Mouse (Mus musculus): Measurements from ENCODE around the gene Znrd1as.

Znrd1as gene

DNA sequence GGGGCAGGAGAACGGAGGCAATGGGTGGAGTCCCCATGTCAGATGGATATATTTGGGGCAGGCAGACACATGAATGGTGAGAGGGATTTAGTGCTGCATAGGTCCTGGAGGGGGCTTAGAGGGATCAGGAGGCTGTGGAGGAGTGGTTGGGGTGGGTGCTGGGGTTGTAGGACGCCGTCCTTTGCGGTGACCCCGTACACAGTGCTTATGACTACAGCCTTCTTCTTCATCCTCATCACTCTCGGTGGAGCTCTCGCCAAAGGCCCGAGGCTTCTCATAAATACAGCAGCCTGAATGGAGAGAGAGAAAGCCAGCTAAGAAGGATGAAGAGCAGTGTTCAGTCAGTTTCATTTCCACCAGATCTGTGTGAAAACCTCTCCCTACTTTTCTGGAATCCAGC lies 9.1 kb upstream of the Znrd1as start:
- no peak for DNase-seq (ENCODE audit: low read depth, low spot score)

DNA sequence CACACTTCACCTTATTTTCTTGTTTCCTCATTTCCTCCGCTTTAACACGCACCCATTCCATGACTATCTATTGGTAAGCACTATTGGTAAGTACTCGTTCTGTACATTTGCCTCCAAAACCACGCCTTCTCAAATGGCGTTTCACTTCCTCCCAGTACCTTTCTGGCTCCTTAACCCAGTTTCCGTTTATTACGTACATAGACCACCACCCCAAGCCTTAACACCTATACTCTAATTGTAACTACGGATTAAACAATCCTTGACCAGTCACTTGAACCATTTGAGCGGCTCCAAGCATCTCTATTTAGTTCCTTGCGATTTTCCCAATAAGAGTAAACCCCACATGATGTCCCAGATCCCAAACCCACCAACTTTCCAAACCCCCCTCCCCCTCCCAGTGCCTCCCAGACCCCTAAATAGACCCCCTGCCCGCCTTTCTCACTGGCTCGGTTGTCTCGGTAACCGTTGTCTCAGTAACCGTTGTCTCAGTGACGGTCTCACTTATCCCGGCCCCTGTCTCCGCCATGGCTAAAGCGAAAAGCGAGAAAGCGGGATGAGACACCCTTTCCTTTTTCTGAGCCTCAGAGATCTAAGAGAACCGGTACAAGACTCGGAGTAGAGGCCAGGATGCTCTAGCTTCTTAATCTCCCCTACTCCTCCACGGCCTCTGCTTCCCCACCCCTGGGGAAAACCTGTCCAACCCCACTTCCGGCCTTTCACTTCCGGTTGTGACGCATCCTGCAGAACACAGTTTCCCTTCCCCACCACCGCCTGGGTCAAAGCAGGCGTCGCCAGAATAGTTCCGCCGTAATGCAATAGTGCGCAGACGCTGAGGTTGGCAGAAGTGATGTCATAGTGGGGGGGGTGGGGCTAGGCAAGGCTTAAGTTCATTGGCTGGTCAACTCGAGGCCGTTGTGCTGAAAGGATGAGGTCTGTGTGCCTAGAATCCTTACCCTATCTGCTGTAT lies 7.1 kb upstream of the Znrd1as start, which contains the start of gene Ppp1r11:
Gene Ppp1r11 (minus strand): TSS at position 761 of the 967 bp plus-strand sequence.
- peak; percentile 99 for DNase-seq (ENCODE audit: low read depth, low spot score)

DNA sequence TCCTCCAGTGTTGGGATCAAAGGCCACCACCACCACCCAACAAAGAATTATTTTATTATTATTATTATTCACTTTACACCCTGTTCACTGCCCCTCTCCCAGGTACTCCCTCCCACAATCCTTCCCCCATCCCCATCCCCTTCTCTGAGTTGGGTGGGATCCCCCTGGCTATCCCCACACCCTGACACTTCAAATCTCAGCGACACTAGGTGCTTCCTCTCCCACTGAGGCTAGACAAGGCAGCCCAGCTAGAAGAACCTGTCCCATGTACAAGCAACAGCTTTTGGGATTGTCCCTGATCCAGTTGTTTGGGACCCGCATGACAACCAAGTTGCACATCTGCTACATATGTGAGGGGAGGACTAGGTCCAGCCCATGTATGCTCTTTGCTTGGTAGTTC lies 5.8 kb upstream of the Znrd1as start:
- no peak for DNase-seq (ENCODE audit: low read depth, low spot score)

DNA sequence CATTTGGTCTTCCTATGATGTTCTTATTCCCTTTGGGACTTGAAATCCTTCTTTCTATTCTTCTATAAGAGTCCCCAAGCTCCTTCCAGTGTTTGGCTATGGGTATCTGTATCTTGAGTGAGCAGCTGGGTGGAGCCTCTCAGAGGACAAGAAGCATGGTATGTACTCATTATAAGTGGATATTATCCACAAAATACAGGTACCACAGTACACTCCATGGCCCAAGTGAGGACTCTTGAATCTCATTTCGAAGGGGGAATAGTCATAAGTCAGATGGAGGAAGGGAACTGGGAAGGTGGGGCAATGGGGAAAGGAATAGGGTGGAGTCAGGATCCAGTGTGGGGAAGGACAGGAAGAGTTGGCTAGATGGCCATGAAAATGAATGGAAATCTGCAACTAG lies 5.3 kb upstream of the Znrd1as start:
- no peak for DNase-seq (ENCODE audit: low read depth, low spot score)

DNA sequence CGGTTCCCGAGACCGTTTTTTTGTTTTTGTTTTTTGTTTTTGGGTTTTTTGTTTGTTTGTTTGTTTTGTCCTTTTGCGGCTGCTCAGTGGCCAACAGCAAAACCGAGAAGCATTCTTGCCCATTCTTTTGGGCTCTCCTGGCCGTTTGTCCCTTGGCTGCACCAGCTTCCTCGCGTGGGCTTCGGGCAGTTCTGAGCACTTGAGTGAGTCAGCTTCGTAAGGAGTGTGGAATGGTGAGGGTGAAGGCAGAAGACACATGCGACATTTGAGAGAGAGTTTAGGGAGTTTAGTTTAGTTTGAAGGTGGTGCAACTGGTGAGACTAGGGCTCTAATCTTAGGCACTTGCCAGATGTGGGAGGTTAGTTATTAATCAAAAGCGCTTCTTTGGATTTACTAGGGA lies 492 bp downstream of the Znrd1as start:
- no peak for DNase-seq (ENCODE audit: low read depth, low spot score)

DNA sequence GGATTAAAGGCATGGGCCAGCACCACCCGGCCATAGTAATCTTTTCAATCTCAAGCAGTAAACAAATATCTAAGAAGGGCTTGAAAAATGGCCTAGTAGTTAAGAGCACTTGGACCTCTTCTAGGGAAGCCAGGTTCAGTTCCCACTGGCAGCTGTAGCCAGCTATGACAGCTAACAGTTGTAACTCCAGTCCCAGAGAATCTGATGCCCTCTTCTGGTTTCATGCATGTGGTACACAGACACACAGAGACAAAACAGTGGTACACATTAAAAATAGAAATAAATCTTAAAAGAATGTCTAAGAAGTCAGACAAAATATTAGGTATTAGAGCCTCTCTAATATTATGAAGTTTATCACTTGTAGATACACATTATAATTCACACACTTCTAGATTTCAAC lies 2.7 kb downstream of the Znrd1as start:
- no peak for DNase-seq (ENCODE audit: low read depth, low spot score)

DNA sequence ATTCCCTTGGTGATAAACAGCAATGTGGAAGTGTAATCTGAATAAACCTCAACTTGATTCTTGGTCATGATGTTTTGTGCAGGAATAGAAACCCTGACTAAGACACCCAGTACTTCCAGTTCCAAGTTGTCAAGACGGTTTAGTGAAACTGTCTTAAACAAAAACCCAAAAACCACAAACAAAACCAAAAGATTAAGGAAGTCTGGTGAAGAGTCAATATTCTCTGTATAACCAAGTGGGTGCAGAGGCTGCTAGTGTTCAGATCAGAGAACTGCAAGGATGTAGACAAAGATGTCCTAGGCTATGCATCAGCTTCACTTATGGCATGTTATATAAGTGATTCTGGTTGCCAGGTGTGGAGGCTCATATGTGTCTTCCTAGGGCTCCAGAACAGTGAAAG lies 8.5 kb downstream of the Znrd1as start:
- peak; percentile 17 for DNase-seq (ENCODE audit: low read depth, low spot score)

DNA sequence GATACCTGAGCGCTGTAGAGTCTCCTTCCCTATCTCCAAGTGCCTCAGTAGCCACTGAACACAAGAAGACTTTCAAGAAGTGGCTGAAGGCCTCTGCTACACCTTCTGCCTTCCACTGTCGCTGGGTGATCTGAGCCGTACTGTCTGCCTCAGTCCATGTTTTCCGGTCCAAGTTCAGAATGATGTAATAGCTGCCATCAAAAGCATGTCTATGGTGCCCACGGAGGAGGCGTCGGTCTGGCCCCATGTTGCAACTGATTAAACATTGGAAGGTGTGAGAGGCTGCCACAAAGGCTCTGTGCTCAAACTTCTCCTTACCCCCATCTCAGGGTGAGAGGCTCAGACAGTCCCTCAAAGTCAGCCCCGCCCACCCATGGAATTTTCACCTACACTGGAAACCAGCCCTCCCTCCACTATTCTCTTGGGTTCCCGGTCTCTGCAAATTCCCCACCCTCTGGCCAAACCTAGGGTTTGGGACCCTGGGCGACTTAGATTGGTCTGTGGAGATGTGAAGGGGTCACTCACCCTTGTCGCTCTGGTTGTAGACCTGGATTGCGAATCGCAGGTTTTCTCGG lies 12.0 kb downstream of the Znrd1as start:
- peak; percentile 85 for DNase-seq (ENCODE audit: low read depth, low spot score)

DNA sequence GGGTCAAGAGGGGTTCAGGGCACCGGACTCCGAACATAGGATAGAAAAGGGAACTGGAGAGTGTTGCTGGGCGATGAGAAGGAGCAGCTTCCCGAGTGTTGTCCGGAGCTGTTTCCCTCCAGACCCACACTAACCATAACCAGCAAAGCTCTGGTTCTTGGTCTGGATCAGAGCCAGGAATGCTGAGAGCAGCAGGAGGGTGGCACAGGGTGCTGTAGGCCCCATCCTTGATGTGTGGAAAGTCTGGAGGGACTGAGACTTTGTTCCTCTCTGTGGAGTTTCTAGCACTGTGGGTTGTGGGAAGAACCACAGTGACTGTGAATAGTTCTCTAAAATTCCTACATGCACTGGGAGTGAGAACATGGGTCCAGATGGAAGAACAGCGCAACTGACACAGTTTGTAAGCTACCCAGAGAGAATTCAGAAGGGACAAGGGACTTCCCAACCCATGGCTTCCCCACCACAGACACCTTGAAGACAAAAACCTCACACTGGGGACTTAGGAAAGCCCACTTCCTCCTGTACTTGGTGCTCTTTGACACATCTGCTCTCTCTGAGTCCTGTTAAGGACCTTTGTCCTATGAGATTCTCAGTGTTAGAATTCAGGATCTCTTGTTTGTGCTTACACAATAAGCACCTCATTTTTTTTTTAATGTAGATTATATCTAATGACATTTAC lies 12.9 kb downstream of the Znrd1as start:
- no peak for DNase-seq (ENCODE audit: low read depth, low spot score)

DNA sequence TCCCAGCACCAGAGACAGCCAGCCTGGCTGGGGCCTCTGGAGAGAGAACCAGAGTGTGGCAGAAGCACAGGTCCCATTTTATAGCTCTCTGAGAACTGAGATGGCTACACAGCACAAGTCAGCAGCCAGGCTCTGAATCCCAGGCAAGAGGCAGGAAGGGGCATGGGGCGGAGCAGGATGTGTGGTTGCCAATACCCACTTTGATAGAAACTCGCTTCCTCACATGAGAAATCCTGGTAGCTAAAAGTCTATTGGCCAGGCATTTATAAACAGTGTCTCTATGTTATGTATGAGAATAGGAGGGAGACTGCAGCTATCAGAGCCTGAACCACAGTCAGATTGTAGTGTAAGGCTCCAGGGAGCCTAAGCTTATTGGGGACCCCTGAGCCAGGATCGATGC lies 14.4 kb downstream of the Znrd1as start:
- DNase-seq (ENCODE audit: low read depth, low spot score): peak; percentile 80

DNA sequence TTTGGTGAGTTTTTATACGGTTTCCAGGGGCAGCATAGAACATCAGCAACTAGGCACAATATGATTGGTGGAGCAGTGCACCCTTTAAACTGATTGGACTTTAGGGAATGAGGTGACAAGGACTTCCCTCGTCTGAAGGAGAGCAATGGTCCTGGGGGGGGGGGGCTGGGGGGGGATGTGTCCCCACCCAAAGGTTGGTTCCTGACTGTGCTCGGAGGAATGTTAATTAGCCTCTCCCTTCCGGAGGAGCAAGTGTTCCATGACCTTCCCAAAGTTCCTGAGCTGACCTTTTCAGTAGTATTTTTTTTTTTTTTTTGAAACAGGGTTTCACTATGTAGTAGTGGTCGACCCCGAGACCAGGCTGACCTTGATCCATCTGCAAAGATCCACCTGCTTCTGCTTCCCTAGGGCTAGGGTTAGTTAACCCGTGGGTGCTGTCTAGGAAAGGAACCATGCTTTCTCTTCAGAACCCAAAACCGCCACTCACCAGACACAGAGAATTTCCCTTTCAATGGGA lies 14.9 kb downstream of the Znrd1as start:
- peak; percentile 97 for DNase-seq (ENCODE audit: low read depth, low spot score)

DNA sequence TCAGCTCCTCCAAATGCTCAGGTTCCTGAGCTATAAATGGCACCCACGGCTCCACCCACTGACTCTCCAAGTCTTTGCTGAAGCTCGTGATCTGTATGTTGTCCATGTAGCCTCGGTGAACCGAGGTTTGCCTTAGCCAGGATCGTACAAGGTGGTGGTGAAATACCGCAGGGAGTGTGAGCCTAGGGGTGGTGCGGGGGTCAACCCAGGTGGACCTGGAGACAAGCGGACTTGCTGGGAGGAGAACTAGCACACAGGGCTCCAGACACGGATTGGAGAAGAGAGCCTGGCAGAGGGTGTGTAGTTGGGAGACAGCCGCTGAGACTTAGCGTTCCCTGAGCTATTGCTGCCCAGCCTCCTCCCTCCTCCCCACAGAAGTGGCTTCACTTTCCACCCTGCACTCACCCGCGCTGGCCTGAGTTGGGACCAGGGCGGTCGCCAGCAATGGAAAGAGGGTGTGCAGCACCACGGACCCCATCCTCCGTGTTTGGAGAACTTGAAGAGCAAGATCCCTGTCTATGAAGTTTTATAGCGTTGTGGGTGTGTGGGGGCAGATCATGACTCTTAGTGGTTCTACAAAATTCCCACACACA lies 22.9 kb downstream of the Znrd1as start, which contains the start of gene 2410137M14Rik:
Gene 2410137M14Rik (minus strand): TSS at position 17 of the 593 bp plus-strand sequence.
- DNase-seq (ENCODE audit: low read depth, low spot score): peak; percentile 60

DNA sequence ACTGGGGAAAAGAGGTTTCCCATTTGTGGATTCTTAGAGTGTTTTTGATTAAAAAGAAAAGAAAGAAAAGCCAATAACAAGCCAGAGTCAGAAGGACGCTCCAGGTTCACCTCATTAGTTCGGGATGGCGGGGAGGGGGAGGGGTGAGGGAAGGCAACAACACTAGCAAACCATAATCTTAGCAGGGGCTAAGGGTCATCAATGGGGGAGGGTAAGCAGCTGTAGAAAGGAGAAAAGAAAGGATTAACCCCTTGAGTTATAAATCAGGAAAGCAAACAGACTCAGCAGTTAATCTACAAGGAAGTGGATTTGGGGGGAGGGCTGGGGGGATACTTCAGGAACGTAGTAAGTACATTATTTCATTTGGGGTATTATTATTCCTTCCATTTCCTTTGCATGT lies 23.5 kb downstream of the Znrd1as start:
- peak; percentile 86 for DNase-seq (ENCODE audit: low read depth, low spot score)

DNA sequence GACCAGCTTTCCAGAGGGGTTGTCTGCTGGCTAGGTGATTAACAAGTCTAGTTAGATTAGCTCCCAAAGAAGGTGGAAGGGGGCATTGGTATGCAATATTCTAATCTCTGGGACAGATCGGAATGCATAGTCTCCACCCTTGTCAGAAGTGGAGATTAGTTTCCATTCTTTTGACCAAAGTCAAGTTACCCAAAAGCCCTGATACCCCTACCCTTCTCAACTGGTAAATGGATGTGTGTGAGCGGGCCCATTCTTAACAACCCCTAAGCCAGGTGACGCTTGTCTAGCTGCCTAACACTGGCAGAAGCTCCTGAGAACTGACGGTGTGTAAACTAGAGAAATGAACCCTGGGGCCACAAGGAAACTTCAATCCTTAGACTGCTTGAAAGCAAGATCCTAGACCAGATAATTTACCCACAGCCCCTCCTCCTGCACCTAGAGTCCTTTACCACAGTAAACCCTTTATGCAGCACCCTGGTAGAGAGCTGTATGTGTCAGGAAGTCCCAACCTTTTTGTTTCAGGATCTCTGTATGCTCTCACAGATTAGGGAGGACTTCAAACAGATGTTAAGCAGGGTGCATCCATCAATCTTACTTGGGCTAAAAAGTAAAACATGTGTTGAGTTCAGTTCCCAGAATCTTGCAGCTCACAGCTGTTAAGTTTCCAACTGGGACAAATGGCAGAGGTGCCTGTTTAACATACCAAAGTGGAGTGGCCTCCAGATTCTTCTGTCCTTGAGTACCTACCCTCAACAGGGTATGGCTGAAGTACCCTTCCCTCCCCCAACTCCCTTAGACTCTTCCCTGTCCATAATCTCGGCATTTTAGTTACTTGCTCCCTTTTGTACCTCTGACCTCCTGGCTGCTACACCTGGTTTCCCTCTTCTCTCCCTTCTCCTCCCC lies 24.1 kb downstream of the Znrd1as start:
- peak; percentile 92 for DNase-seq (ENCODE audit: low read depth, low spot score)

DNA sequence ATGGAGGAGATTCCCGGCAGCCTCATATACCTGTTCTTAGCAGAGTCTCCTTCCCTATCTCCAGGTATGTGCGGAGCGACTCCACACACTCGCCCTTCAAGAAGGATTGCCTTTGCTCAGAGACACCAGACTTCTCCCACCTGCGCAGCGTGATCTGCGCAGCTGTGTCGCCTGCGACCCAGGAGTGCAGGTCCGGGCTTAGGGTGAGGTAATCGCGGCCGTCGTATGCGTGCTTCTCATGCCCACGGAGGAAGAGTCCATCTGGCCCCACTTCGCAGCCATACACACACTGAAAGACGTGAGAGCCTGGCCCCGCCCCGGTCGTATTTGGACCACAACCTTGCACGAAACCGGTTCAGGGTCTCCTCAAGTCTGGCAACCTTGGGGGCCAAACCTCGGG lies 30.1 kb downstream of the Znrd1as start:
- peak; percentile 83 for DNase-seq (ENCODE audit: low read depth, low spot score)

DNA sequence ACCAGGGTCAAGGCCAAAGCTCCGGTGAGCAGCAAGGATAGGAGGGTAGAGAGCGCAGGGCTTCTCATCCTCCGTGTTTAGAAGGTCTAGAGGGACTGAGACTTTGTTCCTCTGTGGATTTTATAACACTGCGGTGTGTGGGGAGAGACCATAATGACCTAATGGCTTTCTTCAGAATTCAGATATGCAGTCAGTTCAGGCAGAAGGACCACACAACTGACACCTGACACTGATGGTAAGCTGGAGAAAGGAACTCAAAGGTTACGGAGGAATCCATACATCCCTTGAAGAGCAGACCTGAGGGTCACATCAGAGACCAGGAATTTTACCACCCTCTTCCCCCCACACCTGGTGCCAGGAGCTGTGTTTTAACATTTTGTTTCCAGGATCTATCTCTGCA lies 31.0 kb downstream of the Znrd1as start, which contains the start of gene H2-M5:
Gene H2-M5 (minus strand): TSS at position 101 of the 400 bp plus-strand sequence.
- no peak for DNase-seq (ENCODE audit: low read depth, low spot score)

DNA sequence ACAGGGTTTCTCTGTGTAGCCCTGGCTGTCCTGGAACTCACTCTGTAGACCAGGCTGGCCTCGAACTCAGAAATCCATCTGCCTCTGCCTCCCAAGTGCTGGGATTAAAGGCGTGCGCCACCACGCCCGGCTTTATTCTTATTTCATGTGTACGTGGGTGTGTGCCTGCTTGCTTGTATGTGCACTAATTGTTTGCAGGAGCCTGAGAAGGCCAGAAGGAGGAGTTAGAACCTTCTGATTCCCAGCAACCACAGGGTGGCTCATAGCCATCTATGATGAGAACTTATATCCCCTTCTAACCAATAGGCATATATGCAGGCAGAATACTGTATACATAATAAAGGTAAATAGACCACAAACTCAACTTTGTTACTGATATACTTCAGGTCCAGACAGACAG lies 32.2 kb downstream of the Znrd1as start:
- DNase-seq (ENCODE audit: low read depth, low spot score): peak; percentile 56

DNA sequence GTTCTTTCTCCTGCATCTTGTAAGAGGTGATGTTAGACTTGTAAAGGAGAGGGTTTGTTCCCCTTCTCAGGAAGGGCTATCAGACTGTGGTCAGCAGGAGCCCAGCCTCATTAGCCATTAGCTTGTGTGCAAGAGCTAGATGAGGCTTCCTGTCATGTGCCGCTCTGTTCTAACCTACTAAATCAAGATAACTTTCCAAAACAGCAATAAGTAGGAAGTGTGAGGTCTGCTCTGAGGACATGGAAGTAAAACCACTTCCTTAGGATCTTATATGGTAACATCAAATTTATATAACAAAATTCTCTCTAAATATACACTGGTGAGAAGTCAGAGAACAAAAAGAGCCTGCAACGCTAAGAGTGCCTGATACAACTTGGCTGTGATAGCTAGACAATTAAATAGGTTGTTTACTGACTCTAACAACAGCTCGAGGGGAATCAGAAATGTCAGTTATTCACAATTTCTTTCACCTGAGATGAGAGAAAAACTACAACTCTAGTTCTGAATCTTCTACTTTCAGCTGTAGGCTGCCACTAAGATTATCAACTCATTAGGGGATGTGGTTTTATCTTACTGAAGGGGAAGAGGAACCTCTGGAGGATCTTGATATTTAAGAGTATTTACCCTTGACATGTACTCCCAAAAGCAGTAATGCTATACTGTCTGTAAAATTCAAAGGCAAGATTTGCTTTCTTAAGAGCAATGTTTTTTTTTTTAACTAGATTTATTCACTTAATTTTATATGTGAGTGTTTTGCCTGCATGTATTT lies 34.1 kb downstream of the Znrd1as start:
- no peak for DNase-seq (ENCODE audit: low read depth, low spot score)

DNA sequence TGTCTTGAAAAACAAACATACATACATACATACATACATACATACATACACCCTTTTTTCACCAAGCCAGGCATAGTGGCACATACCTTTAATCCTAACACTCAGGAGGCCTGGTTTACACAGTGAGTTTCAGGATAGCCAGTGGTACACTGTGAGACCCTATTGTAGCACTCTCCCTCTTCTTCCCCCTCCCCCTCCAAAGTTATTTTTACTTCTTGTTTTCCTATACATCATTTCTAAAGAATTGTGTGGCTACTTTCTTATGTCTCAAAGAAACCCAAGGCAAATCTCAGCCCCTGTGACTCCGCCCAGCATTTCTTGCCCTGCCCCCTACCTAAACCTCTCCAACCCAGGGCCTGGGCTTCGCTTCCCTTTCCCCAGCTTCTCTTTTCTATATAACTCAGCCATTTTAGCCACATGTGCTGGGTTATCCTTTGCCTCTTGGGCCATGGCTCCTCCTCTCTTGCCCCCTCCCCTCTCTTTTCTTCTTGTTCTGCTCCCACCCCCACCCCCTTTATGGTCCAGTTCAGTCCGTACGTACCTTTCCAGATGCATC lies 35.5 kb downstream of the Znrd1as start:
- peak; percentile 83 for DNase-seq (ENCODE audit: low read depth, low spot score)
